Mouse (Mus musculus): Measurements from ENCODE around the gene Atrnl1.

The Atrnl1 gene

DNA sequence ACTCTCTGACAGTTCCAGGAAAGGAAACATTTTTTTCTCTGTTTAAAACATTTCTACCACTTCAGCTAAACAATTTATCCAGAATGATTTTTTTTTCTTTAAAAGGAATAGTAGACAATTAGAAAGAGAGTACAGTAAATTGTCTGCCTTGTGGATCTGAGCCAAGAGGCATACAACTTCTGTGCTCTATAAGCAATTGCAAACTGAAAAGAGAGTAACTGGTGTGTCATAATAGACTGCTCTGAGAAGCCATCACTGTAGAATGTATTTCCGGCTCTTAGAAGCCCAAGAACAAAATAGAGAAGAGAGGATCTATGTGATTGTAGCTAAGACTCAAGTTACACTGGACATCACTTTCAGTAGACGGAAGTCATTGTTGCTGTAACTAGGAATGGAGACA lies 458.1 kb downstream of the Atrnl1 start:
- no peak for DNase-seq (ENCODE audit: low read depth, low spot score)
- H3K27me3 ChIP-seq (ENCODE audit: control insufficient read depth, insufficient read depth, low read length, poor library complexity, severe bottlenecking): no peaks in the 10 kb centered on the region
- H3K36me3 ChIP-seq (ENCODE audit: control insufficient read depth, insufficient read depth, low read length, poor library complexity, severe bottlenecking): no peaks in the 10 kb centered on the region

DNA sequence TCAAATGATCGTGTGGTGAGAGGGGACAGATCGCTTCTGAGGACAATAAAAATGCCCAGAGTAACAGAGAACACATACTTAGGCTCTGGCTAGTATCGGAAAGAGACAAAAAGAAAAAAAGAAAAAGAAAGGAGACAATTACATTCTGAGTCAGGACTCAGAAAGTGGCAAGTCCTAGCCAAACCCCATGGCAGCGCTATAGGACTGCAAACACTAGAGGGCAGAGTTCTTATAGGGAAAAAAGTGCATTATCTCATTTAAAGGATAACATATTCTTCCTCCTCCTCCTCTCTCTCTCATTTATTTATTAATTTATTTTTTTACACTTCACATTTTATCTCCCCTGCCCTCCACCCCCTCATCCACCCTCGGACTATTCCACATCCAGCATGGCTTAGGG lies 461.6 kb downstream of the Atrnl1 start:
- Histone ChIP-seq H3K36me3 (ENCODE audit: control insufficient read depth, insufficient read depth, low read length, poor library complexity, severe bottlenecking) (no peaks in the 10 kb centered on the region), H3K27me3 (ENCODE audit: control insufficient read depth, insufficient read depth, low read length, poor library complexity, severe bottlenecking) (no peaks in the 10 kb centered on the region)
- peak; percentile 14 for DNase-seq (ENCODE audit: low read depth, low spot score)

DNA sequence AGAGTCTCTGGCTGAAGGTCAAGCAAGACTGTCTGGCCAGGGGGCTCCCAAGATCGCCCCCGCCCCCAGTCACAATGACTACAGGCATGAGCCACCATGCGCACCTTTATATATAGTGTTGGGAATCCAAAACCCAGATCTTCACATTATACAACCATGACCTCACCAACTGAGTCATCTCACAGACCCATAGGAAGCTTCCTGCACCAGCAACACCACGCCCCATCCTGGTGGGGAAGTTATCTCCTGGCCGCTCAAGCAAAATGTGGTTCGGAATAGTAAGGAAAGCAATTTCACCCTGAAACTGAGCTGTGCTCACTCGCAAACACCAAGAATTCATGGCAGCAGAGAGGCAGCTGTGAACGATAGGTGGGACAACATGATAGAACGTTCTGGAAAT lies 462.0 kb downstream of the Atrnl1 start:
- H3K36me3 ChIP-seq (ENCODE audit: control insufficient read depth, insufficient read depth, low read length, poor library complexity, severe bottlenecking): no peaks in the 10 kb centered on the region
- no peak for DNase-seq (ENCODE audit: low read depth, low spot score)
- H3K27me3 ChIP-seq (ENCODE audit: control insufficient read depth, insufficient read depth, low read length, poor library complexity, severe bottlenecking): no peaks in the 10 kb centered on the region

- Histone ChIP-seq H3K27me3 (ENCODE audit: control insufficient read depth, insufficient read depth, low read length, poor library complexity, severe bottlenecking) (no peaks in the 10 kb centered on the region), H3K36me3 (ENCODE audit: control insufficient read depth, insufficient read depth, low read length, poor library complexity, severe bottlenecking) (no peaks in the 10 kb centered on the region)
- DNase-seq (ENCODE audit: low read depth, low spot score): no peak
Observed at GRCm38 (mm10) chr19:58075252-58075651, 464.4 kb downstream of the Atrnl1 start.

GRCm38 (mm10) chr19:58076961-58077371 lies 466.1 kb downstream of the Atrnl1 start:
- no peaks in the 10 kb centered on the region for H3K36me3 ChIP-seq (ENCODE audit: control insufficient read depth, insufficient read depth, low read length, poor library complexity, severe bottlenecking)
- DNase-seq (ENCODE audit: low read depth, low spot score): no peak
- no peaks in the 10 kb centered on the region for H3K27me3 ChIP-seq (ENCODE audit: control insufficient read depth, insufficient read depth, low read length, poor library complexity, severe bottlenecking)

DNA sequence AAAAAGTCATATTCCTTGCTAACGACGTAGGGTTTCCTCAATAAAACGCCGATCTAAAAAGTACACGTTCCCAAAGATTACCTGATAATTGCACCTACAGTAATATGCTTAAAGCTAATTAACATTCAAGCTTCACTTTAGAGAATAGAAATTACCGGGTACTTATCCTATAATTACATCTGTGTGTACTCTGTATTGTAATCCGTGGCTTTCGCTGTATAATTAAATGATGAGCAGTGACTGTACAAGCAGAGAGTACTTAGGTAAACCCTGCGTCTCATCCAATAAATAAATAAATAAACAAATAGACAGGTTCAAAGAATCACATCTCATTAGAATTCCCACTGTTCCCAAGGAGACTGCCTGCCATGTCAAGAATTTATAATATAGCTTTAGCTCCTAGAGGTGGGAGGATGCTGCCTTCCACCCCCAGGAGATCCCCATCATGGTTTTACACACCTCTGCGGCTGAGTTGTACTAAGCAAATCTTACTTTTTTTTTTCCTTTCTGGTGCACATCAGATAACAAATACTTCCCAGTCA lies 466.8 kb downstream of the Atrnl1 start:
- H3K36me3 ChIP-seq (ENCODE audit: control insufficient read depth, insufficient read depth, low read length, poor library complexity, severe bottlenecking): no peaks in the 10 kb centered on the region
- no peak for DNase-seq (ENCODE audit: low read depth, low spot score)
- H3K27me3 ChIP-seq (ENCODE audit: control insufficient read depth, insufficient read depth, low read length, poor library complexity, severe bottlenecking): no peaks in the 10 kb centered on the region

DNA sequence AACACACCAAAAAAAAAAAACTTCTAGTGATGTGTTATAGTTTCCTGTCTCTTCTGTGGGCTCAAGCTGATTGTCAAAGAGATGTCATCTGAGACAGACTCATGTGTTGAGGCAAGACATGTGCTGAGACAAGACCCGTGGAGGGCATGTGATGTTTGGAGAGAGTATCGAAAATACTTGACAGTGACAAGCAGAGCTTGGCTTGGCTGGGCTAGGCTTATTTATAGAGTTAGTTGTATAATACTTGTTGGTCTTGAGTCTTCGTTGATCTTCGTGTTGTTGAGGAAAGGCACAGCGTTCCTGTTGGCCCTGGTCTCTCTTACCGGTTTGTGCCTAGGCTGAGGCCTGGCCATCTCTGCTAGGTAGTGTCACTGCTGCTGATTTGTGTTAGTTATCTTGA lies 469.3 kb downstream of the Atrnl1 start:
- DNase-seq (ENCODE audit: low read depth, low spot score): no peak
- H3K36me3 ChIP-seq (ENCODE audit: control insufficient read depth, insufficient read depth, low read length, poor library complexity, severe bottlenecking): no peaks in the 10 kb centered on the region
- H3K27me3 ChIP-seq (ENCODE audit: control insufficient read depth, insufficient read depth, low read length, poor library complexity, severe bottlenecking): no peaks in the 10 kb centered on the region

GRCm38 (mm10) chr19:58082751-58083150 lies 471.9 kb downstream of the Atrnl1 start:
- DNase-seq (ENCODE audit: low read depth, low spot score): no peak
- H3K36me3 ChIP-seq (ENCODE audit: control insufficient read depth, insufficient read depth, low read length, poor library complexity, severe bottlenecking): no peaks in the 10 kb centered on the region
- H3K27me3 ChIP-seq (ENCODE audit: control insufficient read depth, insufficient read depth, low read length, poor library complexity, severe bottlenecking): no peaks in the 10 kb centered on the region

DNA sequence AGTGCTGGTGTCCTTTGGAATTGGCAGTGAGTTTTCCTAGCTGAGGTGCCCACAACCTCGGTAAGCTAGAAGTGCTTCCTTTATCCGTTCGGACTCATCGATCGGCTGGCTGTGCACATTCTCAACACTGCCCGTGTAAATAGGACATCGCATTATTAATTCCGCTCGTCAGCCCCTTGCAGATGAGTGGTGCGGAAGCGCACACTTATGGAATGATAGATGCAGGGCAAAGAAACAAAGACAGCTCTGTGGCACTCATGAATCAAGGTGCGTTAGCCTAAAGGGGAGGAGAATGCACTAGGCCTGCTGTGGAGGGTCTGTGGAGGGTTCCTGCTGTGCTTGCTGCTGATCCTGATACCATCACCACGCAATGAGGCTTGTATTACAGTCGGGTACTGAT lies 474.0 kb downstream of the Atrnl1 start:
- Histone ChIP-seq H3K27me3 (ENCODE audit: control insufficient read depth, insufficient read depth, low read length, poor library complexity, severe bottlenecking) (no peaks in the 10 kb centered on the region), H3K36me3 (ENCODE audit: control insufficient read depth, insufficient read depth, low read length, poor library complexity, severe bottlenecking) (no peaks in the 10 kb centered on the region)
- DNase-seq (ENCODE audit: low read depth, low spot score): no peak

- H3K36me3 ChIP-seq (ENCODE audit: control insufficient read depth, insufficient read depth, low read length, poor library complexity, severe bottlenecking): no peaks in the 10 kb centered on the region
- no peaks in the 10 kb centered on the region for H3K27me3 ChIP-seq (ENCODE audit: control insufficient read depth, insufficient read depth, low read length, poor library complexity, severe bottlenecking)
- DNase-seq (ENCODE audit: low read depth, low spot score): no peak
Observed at GRCm38 (mm10) chr19:58086734-58087133, 475.9 kb downstream of the Atrnl1 start.

GRCm38 (mm10) chr19:58087901-58088300 lies 477.1 kb downstream of the Atrnl1 start:
- no peak for DNase-seq (ENCODE audit: low read depth, low spot score)
- H3K27me3 ChIP-seq (ENCODE audit: control insufficient read depth, insufficient read depth, low read length, poor library complexity, severe bottlenecking): no peaks in the 10 kb centered on the region

DNA sequence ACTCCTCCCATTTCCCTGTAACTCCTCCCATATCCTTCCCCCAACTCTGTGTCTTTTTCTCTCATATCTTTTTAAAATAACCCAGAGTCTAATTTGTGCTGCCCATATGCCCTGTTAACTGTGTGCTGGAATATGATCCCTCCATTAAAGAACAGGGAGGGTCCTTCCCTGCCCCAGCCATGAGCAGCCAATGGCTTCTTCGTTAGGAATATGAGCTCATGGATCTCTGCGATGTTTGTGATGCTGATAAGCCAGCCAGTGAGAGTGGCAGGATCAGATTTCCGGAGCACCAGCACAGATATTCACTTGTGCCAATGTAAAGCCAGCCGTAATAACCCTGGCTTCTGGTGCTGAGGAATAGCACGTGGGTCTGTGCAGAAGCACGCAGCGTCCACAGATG lies 477.6 kb downstream of the Atrnl1 start:
- no peak for DNase-seq (ENCODE audit: low read depth, low spot score)
- no peaks in the 10 kb centered on the region for H3K36me3 ChIP-seq (ENCODE audit: control insufficient read depth, insufficient read depth, low read length, poor library complexity, severe bottlenecking)
- no peaks in the 10 kb centered on the region for H3K27me3 ChIP-seq (ENCODE audit: control insufficient read depth, insufficient read depth, low read length, poor library complexity, severe bottlenecking)

More at GRCm38 (mm10) chr19:58087901-58088300, 477.1 kb downstream of the Atrnl1 start:
- H3K36me3 ChIP-seq (ENCODE audit: control insufficient read depth, insufficient read depth, low read length, poor library complexity, severe bottlenecking): no peaks in the 10 kb centered on the region

DNA sequence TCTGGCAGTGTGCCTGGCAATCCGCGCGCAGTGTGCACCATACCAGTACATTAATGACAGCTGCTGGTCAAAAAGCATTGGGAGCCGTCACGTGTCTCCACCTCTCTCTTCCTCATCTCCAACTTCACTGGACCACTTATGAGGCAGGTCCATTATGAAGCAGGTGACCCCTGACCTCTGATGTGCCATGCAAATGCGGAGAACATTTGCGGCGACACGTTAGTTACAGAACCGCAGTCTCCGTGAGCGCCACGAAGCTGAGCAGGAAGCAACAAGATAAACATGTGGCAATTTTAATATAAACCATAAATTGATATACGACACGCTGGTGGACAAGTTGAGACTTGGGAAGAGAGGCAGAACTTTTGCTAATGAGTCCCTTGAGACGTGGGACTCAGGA lies 481.1 kb downstream of the Atrnl1 start:
- no peaks in the 10 kb centered on the region for H3K36me3 ChIP-seq (ENCODE audit: control insufficient read depth, insufficient read depth, low read length, poor library complexity, severe bottlenecking)
- no peak for DNase-seq (ENCODE audit: low read depth, low spot score)
- H3K27me3 ChIP-seq (ENCODE audit: control insufficient read depth, insufficient read depth, low read length, poor library complexity, severe bottlenecking): no peaks in the 10 kb centered on the region

DNA sequence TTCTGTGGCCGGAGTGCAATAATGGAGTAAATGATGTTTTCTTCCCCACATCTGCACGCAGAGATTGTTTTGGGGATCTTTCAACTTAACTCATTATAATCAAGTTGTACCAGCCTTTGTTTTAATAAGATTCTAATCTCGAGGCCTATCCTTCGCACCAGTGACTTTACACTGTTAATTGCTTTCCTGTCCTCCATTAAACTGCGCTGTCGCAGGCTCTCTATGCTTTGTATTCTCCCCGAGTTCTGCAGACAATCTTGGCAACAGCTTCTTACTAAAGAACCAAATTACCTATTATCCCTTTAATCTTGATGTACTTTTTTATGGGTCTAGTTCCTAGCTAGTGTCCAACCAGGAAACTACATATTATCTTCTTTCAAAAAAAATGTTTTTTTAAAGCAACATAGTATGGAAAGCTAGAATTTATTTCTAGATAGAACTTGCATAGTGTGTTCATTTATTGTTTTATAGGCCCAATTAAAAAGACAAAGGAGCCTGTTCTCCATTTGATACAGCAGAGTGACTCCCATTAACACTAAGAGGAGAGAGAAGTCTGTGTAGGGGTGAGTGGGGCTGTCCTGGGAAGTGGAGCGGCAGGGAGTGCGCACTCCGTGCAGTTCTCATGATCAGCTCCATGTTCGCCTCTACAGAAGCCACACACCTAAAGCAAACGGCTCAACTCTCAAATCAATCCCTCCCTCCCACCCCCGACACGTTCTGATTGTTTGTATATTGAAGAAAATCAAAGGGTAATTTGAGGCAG lies 484.1 kb downstream of the Atrnl1 start:
- DNase-seq (ENCODE audit: low read depth, low spot score): no peak
- H3K36me3 ChIP-seq (ENCODE audit: control insufficient read depth, insufficient read depth, low read length, poor library complexity, severe bottlenecking): no peaks in the 10 kb centered on the region
- no peaks in the 10 kb centered on the region for H3K27me3 ChIP-seq (ENCODE audit: control insufficient read depth, insufficient read depth, low read length, poor library complexity, severe bottlenecking)

DNA sequence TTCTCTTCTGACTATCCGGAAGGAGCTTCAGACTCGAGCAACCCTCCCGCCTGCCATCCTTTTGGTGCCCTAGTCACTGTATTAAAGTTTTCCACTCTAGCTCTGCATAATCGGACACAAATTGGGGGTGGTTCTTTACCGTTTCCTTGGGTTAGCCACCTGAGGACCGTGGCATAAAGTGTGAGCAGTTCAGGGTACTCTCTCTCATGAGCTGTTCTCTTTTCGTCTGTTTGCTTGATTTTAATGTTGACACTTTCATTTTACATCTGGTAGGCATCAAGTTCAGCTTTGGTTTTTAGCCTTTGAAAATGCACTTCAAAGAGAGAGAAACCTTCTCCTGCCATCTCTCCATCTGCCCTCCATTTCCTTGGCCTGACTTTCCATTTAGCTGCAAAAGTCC lies 484.9 kb downstream of the Atrnl1 start:
- Histone ChIP-seq H3K36me3 (ENCODE audit: control insufficient read depth, insufficient read depth, low read length, poor library complexity, severe bottlenecking) (no peaks in the 10 kb centered on the region), H3K27me3 (ENCODE audit: control insufficient read depth, insufficient read depth, low read length, poor library complexity, severe bottlenecking) (no peaks in the 10 kb centered on the region)
- DNase-seq (ENCODE audit: low read depth, low spot score): no peak

GRCm38 (mm10) chr19:58097195-58097594 lies 486.4 kb downstream of the Atrnl1 start:
- H3K36me3 ChIP-seq (ENCODE audit: control insufficient read depth, insufficient read depth, low read length, poor library complexity, severe bottlenecking): no peaks in the 10 kb centered on the region
- H3K27me3 ChIP-seq (ENCODE audit: control insufficient read depth, insufficient read depth, low read length, poor library complexity, severe bottlenecking): no peaks in the 10 kb centered on the region
- no peak for DNase-seq (ENCODE audit: low read depth, low spot score)
